Mouse (Mus musculus) T-helper 17 cell (primary cell): ENCODE results near the gene Erich6.

Experiments used
- in situ Hi-C, 2 experiments: fragments of 300-600 bp; cut with MboI, MseI; formaldehyde crosslinking; loops; 1 replicate in 1 of 2; 2 replicates in 1 of 2; pipeline ENCODE4 v1.15.1; 2025; ENCODE audit warnings: high pct_unique_total_duplicates in 2 of 2

Erich6 gene

DNA sequence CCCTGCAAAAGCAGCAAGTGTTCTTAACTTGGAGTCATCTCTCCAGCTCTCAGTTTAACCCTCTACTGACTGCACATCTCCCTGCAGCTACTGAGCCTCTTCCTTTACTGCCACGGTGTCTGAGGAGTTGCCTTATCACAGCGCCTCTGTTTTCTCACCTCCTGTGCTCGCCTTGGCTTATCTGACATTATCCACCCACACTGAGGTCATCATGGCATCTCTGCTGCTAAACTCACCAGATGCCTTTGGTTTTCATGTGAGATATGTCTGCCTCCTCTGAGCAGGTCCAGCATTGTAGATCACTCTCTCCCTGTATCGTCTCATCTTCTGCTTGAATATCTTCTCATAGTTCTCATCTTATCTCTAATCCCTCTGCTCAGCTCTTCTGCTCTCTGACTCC, 13.3 kb upstream of the Erich6 start:
- in situ Hi-C loops: no loop called here

DNA sequence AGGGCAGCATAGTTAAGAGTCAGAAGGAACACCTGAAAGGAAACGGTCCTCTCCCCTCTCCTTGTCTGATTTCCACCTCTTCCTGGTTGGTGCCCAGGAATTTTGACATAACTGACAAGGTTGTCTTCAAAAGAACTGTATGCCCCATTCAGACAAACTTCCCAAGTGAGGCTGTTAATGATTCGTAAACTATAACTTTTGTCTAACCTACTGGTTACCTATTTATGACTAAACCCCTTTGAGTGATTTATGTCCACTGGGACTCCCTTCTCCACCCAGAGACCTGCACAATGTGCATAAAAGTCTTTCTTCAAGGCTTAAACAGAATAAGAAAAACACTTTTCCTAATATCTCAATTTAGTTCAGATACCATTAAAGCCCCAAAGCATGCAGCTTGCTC, 10.2 kb upstream of the Erich6 start:
- in situ Hi-C loops: loop anchor here in 1 of 2 experiments (25.0 kb wide), 1 partner anchor 485 kb away; no protein-coding TSS in a partner anchor

DNA sequence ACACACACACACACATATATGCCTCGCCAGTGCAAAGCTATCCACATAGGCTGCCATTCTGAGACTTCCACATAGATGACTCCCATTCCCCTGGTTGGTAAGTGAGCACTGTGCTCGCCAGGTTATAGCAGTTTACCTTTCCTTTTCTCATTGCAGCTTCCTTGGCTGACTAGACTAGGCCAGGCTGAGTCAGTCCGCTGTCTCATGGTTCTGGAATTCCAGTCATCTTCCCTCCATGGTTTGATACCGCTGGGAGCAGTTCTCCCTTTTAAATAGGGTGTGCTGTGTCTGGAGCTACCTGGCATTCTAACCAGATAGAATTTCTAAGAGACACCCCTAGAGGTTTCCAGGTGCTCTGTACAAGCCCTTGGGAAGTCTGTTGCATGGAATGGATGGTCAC, 9.2 kb upstream of the Erich6 start:
- in situ Hi-C loops: loop anchor here in 1 of 2 experiments (25.0 kb wide), 1 partner anchor 484 kb away; no protein-coding TSS in a partner anchor

DNA sequence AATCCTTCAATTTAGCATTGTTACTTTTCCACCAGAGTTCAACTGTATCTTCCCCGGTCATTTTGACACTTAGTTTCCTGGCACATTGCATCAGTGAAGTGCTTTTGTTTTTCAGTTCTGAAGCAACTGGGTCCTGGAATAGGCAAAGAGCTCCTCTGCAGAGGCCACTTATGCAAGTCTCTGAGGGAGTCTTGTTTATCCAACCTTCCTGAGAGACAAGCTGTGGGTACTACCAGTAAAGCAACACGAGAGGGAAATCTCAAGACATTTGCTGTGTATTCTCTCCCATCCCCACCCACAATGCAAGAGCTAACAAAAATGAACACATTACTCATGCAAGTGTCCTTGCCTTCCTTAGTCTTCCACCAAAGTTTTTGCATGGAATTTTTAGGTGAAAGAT, 5.3 kb downstream of the Erich6 start:
- in situ Hi-C loops: loop anchor here in 1 of 2 experiments (25.0 kb wide), 1 partner anchor 469 kb away; no protein-coding TSS in a partner anchor

DNA sequence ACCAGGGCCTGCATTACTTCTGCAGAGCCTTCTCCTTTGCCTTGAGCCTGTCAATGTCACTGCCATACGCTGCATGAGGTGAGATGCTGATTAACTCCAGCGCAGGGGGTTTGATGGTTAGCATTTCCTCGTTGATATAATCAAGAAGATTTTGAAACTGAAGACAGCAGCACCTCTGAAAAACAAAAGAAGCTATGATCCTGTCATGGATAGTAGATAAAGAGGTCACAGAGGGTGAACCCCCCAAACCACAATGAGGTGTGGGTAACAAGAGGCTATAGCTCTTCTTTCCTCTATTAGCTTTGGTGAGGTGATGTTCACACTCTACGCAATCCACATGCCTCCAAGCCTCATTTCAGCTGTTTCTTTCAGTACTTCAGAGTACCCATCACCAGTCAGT, 12.0 kb downstream of the Erich6 start:
- in situ Hi-C loops: loop anchor here in 1 of 2 experiments (25.0 kb wide), 1 partner anchor 463 kb away; no protein-coding TSS in a partner anchor

DNA sequence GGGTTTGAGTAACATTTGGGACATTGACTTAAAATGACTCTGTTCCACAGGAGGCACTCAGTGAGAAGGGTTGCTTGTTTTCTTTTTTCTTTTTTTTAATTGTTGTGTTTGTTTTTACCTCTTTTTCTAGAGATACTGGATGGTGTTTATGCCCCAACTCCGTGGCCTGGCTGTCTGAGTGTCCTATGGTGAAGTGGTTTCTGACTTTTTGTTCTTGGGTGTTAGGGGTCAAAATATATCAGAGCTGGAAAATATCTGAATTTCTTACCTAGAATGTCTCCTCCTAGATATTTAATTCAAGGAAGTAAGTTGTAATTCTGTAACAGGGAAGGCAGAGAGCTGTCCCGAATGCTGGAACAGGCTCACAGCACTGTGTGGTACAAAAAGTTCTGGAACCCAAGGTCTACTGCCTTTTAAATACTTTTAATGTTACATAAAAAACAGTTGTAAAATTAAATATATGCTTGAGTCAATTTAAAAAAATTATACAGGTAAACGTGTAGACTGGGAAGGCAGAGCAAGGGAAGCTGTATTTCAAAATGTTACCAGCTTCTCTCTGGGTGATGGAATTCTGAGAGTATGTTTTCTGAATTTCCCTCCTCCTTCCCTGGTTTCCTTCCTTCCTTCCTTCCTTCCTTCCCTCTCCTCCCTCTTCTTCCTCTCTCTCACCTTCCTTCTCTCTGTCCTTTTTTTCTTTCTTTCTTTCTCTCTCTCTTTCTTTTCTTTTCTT, 14.2 kb downstream of the Erich6 start:
- in situ Hi-C loops: no loop called here

DNA sequence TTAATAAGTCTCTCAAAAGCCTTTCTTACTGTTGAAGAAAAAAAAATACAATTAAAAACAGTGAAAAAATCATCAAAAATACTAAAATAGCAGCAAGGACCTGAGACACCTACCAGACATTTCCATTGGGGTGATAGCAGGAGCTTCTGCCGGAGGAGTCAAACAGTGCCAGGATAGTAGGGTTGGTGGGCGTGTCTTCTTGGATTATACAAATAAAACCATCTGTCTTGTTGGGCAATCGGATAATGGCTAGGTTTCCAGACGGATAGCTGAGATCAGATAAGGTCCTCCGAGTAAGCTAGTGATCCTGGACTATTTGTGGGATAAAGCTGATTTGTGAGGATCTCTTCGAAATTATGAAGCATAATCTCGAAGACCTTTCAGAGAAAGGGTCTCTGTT, 15.9 kb downstream of the Erich6 start:
- in situ Hi-C loops: no loop called here

DNA sequence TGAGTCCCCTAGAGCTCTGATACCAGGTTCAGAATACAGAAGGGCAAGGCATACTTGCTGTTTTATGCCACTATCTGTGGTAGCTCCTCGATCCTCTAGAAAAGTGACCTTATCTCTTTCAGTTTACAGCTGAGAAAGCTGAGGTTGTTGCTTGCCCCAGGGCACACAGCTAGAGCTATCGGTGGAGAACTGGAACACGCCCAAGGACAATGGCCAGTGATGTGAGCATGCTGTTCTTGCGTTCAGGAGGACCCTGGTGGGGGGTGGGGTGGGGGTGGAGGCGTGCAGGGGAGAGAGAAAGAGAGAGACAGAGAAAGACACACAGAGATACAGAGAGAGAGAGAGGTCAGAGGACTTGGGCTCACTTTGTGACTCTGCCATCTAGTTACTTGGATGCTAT, 27.0 kb downstream of the Erich6 start:
- in situ Hi-C loops: no loop called here

DNA sequence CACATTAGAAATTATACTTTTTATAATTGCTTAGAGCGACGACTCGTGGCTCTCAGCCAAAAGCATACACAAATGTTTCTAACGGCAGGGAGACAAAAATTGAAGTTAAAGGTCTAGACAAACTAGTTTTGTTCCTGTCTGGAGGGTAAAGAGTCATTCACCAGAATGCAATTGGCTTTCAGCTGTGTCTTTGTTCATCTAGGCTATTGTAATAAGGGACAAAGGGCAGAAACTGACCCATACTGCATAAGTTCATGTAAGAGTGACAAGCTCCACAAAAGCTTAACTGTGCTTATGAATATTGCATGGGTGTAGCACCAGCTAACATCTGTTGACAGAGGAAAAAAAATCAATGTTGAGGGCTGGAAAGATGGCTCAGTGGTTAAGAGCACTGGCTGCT, 28.5 kb downstream of the Erich6 start:
- in situ Hi-C loops: no loop called here

DNA sequence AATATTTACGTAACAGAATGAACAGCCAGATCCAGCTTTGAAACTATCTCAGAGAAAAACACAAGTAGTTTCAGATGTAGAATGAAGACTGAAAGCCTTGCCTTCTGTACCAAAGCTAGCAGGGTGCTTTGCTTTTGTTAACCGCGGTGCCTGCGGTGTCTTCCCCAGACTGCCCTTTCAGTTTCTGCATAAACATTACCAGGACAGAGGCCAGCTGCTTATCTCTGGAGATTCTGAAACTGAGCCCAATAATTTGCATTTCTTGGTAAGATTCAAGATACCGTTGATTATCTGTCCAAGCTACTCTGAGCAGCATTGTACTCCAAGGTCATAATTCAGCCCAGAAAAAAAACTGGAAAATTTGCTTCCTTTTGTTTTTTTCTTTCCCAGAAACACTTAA, 43.4 kb downstream of the Erich6 start:
- in situ Hi-C loops: loop anchor here in 1 of 2 experiments (25.0 kb wide), 1 partner anchor 756 kb away; the partner anchor contains the start of gene Pfn2

DNA sequence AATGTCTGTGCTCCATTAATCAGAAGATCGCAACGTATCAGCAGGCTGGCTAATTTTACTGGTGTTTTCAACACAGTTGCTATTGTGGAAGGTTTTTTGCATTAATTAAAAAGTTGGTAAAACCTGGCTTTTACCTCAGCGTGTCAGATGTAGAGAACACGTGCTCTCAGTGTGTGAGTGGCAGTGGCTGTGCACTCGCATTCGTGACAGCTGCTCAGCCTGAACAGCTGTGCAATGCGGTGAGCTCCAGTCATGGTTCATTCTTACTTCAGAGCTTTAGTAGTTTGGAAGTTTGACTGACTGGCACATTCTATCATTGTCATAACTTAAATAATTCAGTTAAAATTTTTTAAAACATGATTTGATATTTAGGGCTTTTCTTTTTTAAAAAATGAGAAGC, 44.3 kb downstream of the Erich6 start:
- in situ Hi-C loops: loop anchor here in 1 of 2 experiments (25.0 kb wide), 1 partner anchor 755 kb away; the partner anchor contains the start of gene Pfn2

DNA sequence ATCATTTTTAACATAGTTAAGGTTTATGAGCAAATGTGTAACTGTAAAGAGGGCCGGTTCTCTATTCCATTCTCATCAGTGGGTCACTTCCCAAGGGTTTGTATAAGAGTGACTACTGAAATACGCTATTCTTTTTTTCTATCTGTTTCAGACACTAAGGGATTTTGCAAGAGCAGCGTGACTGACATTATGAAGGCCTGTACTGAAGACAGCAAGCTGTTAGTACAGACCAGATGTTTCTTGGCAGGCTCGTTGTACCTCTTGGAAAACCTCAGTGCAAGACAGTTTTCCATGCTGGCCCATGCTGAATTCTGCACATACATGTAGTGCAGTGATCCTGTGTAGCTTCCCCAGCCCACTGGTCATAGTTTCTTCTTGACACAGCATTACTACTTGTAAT, 46.5 kb downstream of the Erich6 start:
- in situ Hi-C loops: loop anchor here in 1 of 2 experiments (25.0 kb wide), 1 partner anchor 753 kb away; the partner anchor contains the start of gene Pfn2

DNA sequence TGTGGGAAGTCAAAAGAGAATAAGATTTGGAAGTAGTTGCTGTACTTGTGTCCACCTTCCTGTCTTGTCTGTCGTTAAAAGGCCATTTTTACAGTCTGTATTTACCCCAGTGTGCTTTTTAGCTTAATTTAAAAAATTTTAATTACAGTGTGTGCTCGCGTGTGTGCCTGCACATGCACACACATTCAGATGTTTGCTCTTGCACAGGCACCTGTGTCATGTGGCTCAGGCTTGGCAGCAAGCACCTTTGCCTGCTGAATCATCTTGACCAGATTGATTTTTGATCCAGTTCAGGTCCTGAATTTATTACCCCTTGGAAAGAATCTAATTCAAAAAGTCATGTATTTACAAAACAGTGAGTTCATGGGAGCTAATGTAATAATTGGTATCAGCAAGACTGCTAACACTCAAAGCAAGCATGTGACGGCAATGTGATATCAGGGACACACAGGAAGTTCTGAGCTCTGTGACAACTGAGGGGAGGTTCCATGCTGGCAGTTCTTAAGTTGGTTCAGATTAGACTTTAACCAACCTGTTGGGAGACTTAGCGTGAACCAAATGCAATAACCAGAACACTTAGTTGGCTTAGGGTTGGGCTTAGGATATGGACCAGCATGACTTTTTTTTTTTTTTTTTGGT, 54.1 kb downstream of the Erich6 start:
- in situ Hi-C loops: loop anchor here in 1 of 2 experiments (25.0 kb wide), 1 partner anchor 746 kb away; the partner anchor contains the start of gene Pfn2

DNA sequence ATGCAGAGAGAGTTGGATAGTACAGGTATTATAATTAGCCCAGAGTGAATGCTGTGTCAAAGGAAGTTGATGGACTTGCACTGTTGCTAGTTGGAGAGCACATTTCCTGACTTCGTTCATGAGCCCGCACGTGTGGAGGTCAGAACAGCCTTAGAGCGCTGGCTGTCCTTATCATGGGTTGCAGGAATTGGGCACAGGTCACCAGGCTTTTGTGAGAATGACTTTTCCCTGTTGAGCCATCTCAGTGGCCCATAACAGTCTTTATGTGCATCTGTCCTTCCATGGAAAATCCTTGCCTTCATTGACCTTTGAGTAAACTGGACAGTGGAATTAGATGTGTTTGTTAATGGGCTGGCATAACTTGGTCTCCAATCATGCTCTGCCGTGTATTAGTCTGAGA, 54.7 kb downstream of the Erich6 start:
- in situ Hi-C loops: loop anchor here in 1 of 2 experiments (25.0 kb wide), 1 partner anchor 745 kb away; the partner anchor contains the start of gene Pfn2

DNA sequence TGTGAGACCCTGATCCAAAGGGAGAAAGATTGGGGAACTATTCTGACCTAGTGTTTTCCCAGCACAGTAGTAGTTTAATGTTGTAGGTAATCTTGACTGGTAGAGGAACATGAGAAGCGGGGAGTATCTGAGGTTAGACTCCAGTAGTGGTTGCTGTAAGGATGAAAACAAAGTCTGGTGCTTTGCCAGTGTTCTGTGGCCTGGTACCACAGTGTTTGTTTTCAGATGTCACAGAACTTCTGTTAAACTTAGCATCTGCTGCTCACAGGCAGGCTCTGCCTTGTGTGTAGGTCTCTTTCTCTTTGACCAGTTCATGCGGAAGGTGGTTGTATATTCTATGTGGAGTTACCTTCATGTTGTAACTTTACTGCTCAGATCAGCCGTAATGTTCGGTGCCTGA, 55.5 kb downstream of the Erich6 start:
- in situ Hi-C loops: loop anchor here in 1 of 2 experiments (25.0 kb wide), 1 partner anchor 744 kb away; the partner anchor contains the start of gene Pfn2

DNA sequence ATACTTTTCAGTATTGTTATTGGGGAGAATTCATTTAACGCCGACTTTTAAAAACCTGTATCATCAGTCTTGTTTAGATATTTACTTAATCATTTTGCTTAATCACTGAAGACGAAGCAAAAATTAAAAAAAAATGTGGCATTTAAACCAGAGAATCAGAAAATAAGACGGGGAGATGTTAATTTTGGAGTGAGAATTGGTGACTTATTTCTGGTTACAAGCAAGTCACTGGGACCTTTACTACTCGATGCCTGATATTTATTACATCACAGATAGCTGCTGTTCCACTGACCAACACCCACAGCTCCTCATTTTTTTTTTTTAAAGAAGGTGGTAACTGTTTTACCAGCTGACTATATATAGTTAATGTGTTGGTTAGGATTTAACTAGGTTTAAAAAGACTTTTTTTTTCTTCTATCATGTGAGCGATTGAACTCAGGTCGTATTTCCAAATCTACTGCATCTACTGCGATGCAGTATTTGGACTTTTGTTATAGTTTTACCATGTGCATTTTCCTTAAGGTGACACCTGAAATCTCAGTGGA, 59.4 kb downstream of the Erich6 start:
- in situ Hi-C loops: loop anchor here in 1 of 2 experiments (5.0 to 25.0 kb wide), 2 partner anchors 105 to 740 kb away; partner anchors contain the start of gene Pfn2

DNA sequence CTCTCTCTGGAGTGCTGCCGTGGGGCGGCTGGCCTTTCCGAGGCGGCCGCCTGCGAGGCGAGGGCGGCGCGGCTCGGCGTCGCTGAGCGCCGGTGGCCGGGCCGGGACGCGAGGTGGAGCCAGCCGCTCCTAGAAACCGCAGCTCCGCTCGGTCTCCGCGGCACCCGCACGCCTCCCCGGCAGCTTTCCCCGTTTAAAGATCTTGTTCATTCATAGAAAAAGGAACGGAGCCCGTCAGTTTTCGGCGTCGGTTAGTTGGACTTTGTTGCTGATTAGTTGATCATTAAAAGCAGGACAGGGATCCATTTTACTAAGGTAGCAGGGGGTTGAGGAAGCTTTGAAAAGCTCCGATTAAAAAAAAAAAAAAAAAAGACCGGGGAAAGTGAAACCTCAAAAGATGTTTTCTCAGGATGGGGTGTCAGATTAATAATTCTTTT, 59.9 kb downstream of the Erich6 start:
- in situ Hi-C loops: loop anchor here in 1 of 2 experiments (5.0 to 25.0 kb wide), 2 partner anchors 105 to 740 kb away; partner anchors contain the start of gene Pfn2

DNA sequence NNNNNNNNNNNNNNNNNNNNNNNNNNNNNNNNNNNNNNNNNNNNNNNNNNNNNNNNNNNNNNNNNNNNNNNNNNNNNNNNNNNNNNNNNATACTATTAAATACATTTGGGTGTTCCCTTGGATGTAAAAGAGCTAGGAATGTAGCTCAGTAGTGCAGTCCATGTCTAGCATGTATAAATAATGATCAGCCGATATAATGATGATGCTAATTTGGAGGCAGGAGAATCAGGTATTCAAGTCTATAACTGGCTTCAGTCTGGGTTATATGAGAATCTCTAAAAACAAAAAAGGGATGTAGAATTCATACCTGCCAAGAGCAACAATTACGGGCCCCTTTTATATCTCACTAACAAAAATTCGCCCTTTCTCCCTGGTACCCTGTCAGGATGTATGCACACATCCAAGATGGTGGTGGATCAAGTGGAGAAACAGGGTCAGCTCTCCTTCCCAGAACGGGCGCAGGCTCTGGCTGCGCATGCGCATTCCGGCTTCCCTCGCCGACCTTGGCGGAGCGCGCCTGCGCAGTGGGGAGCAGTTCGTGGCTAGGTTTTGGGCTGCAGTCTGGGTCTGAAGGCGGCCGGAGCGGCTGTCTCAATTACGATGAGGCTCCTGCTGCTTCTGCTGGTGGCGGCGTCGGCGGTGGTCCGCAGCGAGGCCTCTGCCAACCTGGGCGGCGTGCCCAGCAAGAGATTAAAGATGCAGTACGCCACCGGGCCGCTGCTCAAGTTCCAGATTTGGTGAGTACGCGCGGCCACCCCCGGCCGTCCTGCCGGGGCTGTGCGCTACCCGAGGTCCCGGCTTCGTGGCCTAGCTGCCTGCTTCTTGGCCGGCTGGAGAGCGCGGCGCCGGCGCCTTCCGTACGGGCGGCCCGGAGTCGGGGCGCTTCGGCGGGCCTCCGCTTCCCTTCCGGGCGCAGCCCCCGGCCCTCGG, 60.6 kb downstream of the Erich6 start, which contains the start of gene Selenot:
Gene Selenot (plus strand): TSS at position 500 of the 930 bp plus-strand sequence.
- in situ Hi-C loops: loop anchor here in 1 of 2 experiments (5.0 to 25.0 kb wide), 2 partner anchors 106 to 739 kb away; partner anchors contain the start of gene Pfn2

DNA sequence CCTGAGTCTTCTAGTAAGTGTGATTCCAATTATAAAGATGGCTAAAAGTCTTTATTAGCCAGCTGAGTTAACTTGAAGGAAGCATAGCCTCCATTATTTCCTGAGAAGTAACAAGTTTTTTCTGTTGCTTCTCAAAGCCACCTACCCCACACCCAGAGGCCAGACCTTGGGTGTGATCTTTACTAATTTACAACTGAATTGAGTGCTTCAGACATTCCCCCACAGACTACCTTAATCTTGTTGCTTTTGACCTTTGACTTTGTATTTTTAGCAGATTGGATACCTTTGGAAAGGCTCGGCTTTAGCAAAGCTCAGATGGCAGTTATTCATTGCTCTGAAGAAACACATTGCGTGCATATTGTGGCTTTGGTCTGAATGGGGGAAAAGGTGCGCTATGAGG, 66.2 kb downstream of the Erich6 start:
- in situ Hi-C loops: no loop called here
